Mouse (Mus musculus) megakaryocyte, embryonic 14.5 days (primary cell): ENCODE measurements at regions not wholly inside any gene's neighbourhood (a gene's known extent, or its start where the extent isn't known, plus 50 kb on each side); places are given as distances from the start of the nearest gene placed in this dataset.

Experiments
- H3K27me3 ChIP-seq: replicated peaks from 2 replicates; pipeline ENCODE3; 2012; ENCODE audit warnings: inconsistent platforms
- H3K36me3 ChIP-seq: replicated peaks from 2 replicates; pipeline ENCODE3; 2012; ENCODE audit warnings: low read length, inconsistent platforms, mixed read lengths
- H3K4me1 ChIP-seq: 2 replicates; pipeline ENCODE4 v1.6.1; 2012; ENCODE audit warnings: inconsistent platforms
- H3K4me3 ChIP-seq: replicated peaks from 2 replicates; pipeline ENCODE3; 2012; ENCODE audit warnings: moderate library complexity, mild to moderate bottlenecking, inconsistent platforms
- H3K9me3 ChIP-seq: 2 replicates; pipeline ENCODE4 v1.6.1; 2012; ENCODE audit warnings: inconsistent platforms
- FLI1 ChIP-seq: IDR thresholded peaks from 2 replicates; pipeline ENCODE4 v1.6.1; 2012; ENCODE audit warnings: low read length, inconsistent platforms, mixed read lengths
- GATA1 ChIP-seq: IDR thresholded peaks from 3 replicates; pipeline ENCODE4 v1.6.1; 2012; ENCODE audit warnings: mixed read lengths, low read length, inconsistent platforms, borderline replicate concordance

- TF ChIP-seq GATA1, result no peak
- no peak for TF ChIP-seq FLI1
Observed at GRCm38 (mm10) chr13:44375476-44376159, 353.7 kb upstream of the Jarid2 start.

GRCm38 (mm10) chr13:44376160-44376488, 353.1 kb upstream of the Jarid2 start:
- TF ChIP-seq GATA1, result no peak
- no peak for TF ChIP-seq FLI1
- H3K36me3 ChIP-seq, result peaks cover 5% of the 10 kb centered on the region
- H3K4me3 ChIP-seq, result no peak overlapping the region
- H3K9me3 ChIP-seq, result no peaks in the 10 kb centered on the region
- H3K27me3 ChIP-seq, result no peaks in the 10 kb centered on the region
- peaks cover 83% of the 10 kb centered on the region for H3K4me1 ChIP-seq

More at GRCm38 (mm10) chr13:44375476-44376159, 353.7 kb upstream of the Jarid2 start:
- Histone ChIP-seq H3K9me3 (no peaks in the 10 kb centered on the region), H3K36me3 (peaks cover 5% of the 10 kb centered on the region), H3K4me1 (peaks cover 84% of the 10 kb centered on the region), H3K27me3 (no peaks in the 10 kb centered on the region), H3K4me3 (no peak overlapping the region)

GRCm38 (mm10) chr13:44381721-44382450, 347.4 kb upstream of the Jarid2 start:
- Histone ChIP-seq H3K4me1 (peaks cover 46% of the 10 kb centered on the region), H3K27me3 (no peaks in the 10 kb centered on the region), H3K36me3 (peaks cover 5% of the 10 kb centered on the region), H3K9me3 (no peaks in the 10 kb centered on the region), H3K4me3 (no peak overlapping the region)
- TF ChIP-seq FLI1 (no peak), GATA1 (no peak)

GRCm38 (mm10) chr13:44383322-44383721, 346.0 kb upstream of the Jarid2 start:
- Histone ChIP-seq H3K36me3 (peaks cover 5% of the 10 kb centered on the region), H3K27me3 (no peaks in the 10 kb centered on the region), H3K4me3 (no peak overlapping the region), H3K9me3 (no peaks in the 10 kb centered on the region), H3K4me1 (peaks cover 37% of the 10 kb centered on the region)
- no peak for TF ChIP-seq GATA1
- no peak for TF ChIP-seq FLI1

GRCm38 (mm10) chr13:44386767-44387166, 342.5 kb upstream of the Jarid2 start:
- Histone ChIP-seq H3K36me3 (no peaks in the 10 kb centered on the region), H3K4me3 (no peak overlapping the region), H3K4me1 (peaks cover 34% of the 10 kb centered on the region), H3K27me3 (no peaks in the 10 kb centered on the region), H3K9me3 (no peaks in the 10 kb centered on the region)
- no peak for TF ChIP-seq FLI1
- no peak for TF ChIP-seq GATA1

- Histone ChIP-seq H3K9me3 (no peaks in the 10 kb centered on the region), H3K27me3 (no peaks in the 10 kb centered on the region), H3K4me3 (no peak overlapping the region), H3K36me3 (peaks cover 5% of the 10 kb centered on the region), H3K4me1 (peaks cover 46% of the 10 kb centered on the region)
- no peak for TF ChIP-seq GATA1
- no peak for TF ChIP-seq FLI1
Observed at GRCm38 (mm10) chr13:44389696-44390095, 339.6 kb upstream of the Jarid2 start.

- H3K4me1 ChIP-seq, result peaks cover 46% of the 10 kb centered on the region
- H3K36me3 ChIP-seq, result peaks cover 6% of the 10 kb centered on the region
- H3K9me3 ChIP-seq, result no peaks in the 10 kb centered on the region
- H3K4me3 ChIP-seq, result no peak overlapping the region
- TF ChIP-seq GATA1 (no peak), FLI1 (no peak)
- H3K27me3 ChIP-seq, result no peaks in the 10 kb centered on the region
Observed at GRCm38 (mm10) chr13:44390666-44391390, 338.4 kb upstream of the Jarid2 start.

GRCm38 (mm10) chr13:44394016-44394415, 335.3 kb upstream of the Jarid2 start:
- Histone ChIP-seq H3K9me3 (no peaks in the 10 kb centered on the region), H3K36me3 (peaks cover 6% of the 10 kb centered on the region), H3K4me1 (peaks cover 47% of the 10 kb centered on the region), H3K4me3 (no peak overlapping the region), H3K27me3 (no peaks in the 10 kb centered on the region)
- TF ChIP-seq GATA1 (no peak), FLI1 (no peak)

- Histone ChIP-seq H3K27me3 (no peaks in the 10 kb centered on the region), H3K4me1 (peaks cover 53% of the 10 kb centered on the region), H3K9me3 (no peaks in the 10 kb centered on the region), H3K4me3 (no peak overlapping the region), H3K36me3 (peaks cover 8% of the 10 kb centered on the region)
- no peak for TF ChIP-seq FLI1
- TF ChIP-seq GATA1, result no peak
Observed at GRCm38 (mm10) chr13:44398613-44399369, 330.5 kb upstream of the Jarid2 start.

GRCm38 (mm10) chr13:44399370-44399685, 329.9 kb upstream of the Jarid2 start:
- Histone ChIP-seq H3K4me3 (no peak overlapping the region), H3K27me3 (no peaks in the 10 kb centered on the region), H3K36me3 (peaks cover 7% of the 10 kb centered on the region), H3K4me1 (peaks cover 53% of the 10 kb centered on the region), H3K9me3 (no peaks in the 10 kb centered on the region)
- TF ChIP-seq GATA1 (no peak), FLI1 (no peak)
